Mouse (Mus musculus): ENCODE data around the gene Gm3488. TPM values are rescaled to one million over a fixed set of nuclear protein-coding genes. Genes with fewer than 3 reads are reported as not detected.
A peak's percentile ranks its signal among the peaks of the same experiment; 100 is the strongest.
"Not testable (repeated sequence)": the region's sequence is repeated elsewhere in the genome, so short reads cannot be mapped to it uniquely, and the experiment has no call there.

The Gm3488 gene
- polyA plus RNA-seq (2015; fragmentation: Nextera tagmentation; extraction: Ambion mirVana), result 0.52 and 0.57 TPM in 2 replicates

DNA sequence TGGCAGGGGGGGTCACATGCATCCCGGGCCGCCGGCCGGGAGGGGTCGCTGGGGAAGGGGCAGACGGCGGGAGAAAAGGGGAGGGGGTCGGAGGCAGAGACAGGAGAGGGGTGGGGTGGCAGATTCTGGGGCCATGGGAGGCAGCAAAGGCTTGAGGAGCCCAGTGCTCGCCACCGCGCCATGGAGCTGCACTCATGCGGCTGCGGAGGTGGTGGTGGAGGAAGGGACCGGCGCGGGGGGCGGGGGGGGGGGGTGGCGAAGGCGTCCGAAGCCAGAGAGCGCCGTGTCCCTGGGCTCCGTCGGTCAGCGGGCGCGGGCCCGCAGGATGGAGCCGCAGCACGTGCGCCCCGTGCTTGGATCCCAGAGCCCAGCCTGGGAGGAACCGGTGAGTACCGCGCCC is at the start of gene Gm3488:
Gene Gm3488, plus strand, starts transcription at position 301 of the 400 bp plus-strand sequence.
- not testable (repeated sequence) for H3K27me3 ChIP-seq (ENCODE audit: insufficient read depth, low read length); ATAC-seq (ENCODE audit: low FRiP score, low TSS enrichment); H3K9me3 ChIP-seq (ENCODE audit: low read length); H3K36me3 ChIP-seq (ENCODE audit: insufficient read depth, low read length); H3K4me3 ChIP-seq (ENCODE audit: low read length); H3K4me1 ChIP-seq (ENCODE audit: insufficient read depth, low read length); H3K9ac ChIP-seq (replicated peaks; ENCODE audit: low read length); H3K4me2 ChIP-seq (replicated peaks; ENCODE audit: low read depth, low read length); H3K27ac ChIP-seq (ENCODE audit: low read length)
- no CpG with 5 or more reads among the region's 35 CpGs for WGBS

DNA sequence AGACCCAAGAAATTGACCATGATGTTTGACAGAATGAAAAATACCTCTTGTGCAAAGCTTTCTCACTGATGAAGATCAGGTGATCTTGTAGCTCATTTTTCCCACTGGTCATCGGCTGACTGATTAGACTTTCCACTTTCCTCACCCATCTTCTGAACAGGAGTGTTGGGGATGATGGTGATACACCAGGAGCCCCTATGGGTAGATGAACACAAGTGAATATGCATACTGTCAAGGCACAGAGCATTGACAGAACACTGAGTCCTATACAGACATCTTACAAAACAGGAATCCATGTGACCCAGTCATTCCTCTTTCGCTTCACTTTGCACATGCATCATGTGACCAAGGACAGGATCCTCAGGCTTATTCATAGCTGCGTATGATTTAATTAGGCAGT is 46.1 kb upstream of the Gm3488 start, which contains the start of gene Gm3194:
Gene Gm3194, minus strand, starts transcription at position 101 of the 400 bp plus-strand sequence.
- not testable (repeated sequence) for H3K9me3 ChIP-seq (ENCODE audit: low read length); H3K4me1 ChIP-seq (ENCODE audit: insufficient read depth, low read length); H3K36me3 ChIP-seq (ENCODE audit: insufficient read depth, low read length); H3K9ac ChIP-seq (replicated peaks; ENCODE audit: low read length); ATAC-seq (ENCODE audit: low FRiP score, low TSS enrichment); H3K27me3 ChIP-seq (ENCODE audit: insufficient read depth, low read length); H3K4me2 ChIP-seq (replicated peaks; ENCODE audit: low read depth, low read length); H3K27ac ChIP-seq (ENCODE audit: low read length); H3K4me3 ChIP-seq (ENCODE audit: low read length)
- no CpG with 5 or more reads among the region's 3 CpGs for WGBS

DNA sequence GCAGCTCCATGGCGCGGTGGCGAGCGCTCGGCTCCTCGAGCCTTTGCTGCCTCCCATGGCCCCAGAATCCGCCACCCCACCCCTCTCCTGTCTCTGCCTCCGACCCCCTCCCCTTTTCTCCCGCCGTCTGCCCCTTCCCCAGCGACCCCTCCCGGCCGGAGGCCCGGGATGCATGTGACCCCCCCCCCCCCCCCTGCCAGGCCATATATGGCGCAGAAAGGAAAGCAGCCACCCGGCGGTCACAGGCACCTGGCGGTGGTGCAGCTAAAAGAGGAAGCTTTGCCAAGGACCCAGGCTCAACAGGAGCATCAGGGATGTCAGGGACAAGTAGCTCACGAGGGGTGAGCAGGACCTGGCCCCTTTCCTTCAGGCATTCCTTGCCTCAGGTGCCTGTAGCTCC is 41.0 kb upstream of the Gm3488 start:
- not testable (repeated sequence) for H3K4me1 ChIP-seq (ENCODE audit: insufficient read depth, low read length); H3K4me3 ChIP-seq (ENCODE audit: low read length); H3K9ac ChIP-seq (replicated peaks; ENCODE audit: low read length); H3K4me2 ChIP-seq (replicated peaks; ENCODE audit: low read depth, low read length); H3K36me3 ChIP-seq (ENCODE audit: insufficient read depth, low read length); H3K9me3 ChIP-seq (ENCODE audit: low read length); H3K27ac ChIP-seq (ENCODE audit: low read length); H3K27me3 ChIP-seq (ENCODE audit: insufficient read depth, low read length)
- whole genome bisulfite sequencing, result no CpG with 5 or more reads among the region's 19 CpGs
- ATAC-seq (ENCODE audit: low FRiP score, low TSS enrichment), result peak; percentile 46; the same call in 1 of the 2 replicates

DNA sequence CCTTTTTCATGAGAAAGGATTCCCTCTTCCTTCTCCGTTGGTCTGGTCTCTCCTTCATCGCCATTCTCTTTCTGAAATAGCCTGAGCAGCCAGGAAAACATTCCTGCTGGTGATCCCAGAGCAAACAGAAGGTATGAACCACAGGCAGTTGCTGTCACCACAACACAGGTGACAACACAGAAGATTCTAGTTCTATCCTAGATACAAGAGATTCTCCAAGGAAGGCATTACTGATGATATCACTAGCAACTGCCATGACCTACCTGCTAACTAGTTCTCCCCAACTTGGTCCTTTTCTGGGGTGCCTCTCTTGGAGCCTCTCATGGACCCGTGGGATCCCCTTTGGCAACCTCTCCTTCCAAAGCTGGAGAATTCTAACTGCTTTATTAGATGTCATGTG is 23.7 kb upstream of the Gm3488 start, which contains the start of gene Gm8246:
Gene Gm8246, minus strand, starts transcription at position 101 of the 400 bp plus-strand sequence.
- not testable (repeated sequence) for H3K9me3 ChIP-seq (ENCODE audit: low read length); H3K4me3 ChIP-seq (ENCODE audit: low read length); ATAC-seq (ENCODE audit: low FRiP score, low TSS enrichment); H3K36me3 ChIP-seq (ENCODE audit: insufficient read depth, low read length); H3K27ac ChIP-seq (ENCODE audit: low read length); H3K4me1 ChIP-seq (ENCODE audit: insufficient read depth, low read length); H3K9ac ChIP-seq (replicated peaks; ENCODE audit: low read length); H3K27me3 ChIP-seq (ENCODE audit: insufficient read depth, low read length); H3K4me2 ChIP-seq (replicated peaks; ENCODE audit: low read depth, low read length)
- no CpG with 5 or more reads among the region's 3 CpGs for WGBS

DNA sequence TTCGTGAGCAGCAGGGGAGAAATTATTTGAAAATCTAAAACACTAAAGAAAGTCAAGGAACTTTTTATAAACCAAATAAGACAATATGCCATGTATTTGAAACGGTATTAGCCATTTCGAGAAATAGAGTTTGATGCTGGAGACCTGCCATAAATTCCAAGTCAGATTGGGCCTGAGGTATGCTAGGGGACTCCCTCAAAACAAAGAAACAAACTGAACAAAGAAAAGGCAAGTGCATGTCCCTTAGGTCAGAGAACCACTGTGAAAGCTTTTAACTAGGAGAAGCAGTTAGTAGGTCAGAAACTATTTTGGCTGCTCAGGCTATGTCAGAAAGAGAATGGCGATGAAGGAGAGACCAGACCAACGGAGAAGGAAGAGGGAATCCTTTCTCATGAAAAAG is 17.6 kb upstream of the Gm3488 start, which contains the start of gene Gm3187:
Gene Gm3187, plus strand, starts transcription at position 301 of the 400 bp plus-strand sequence.
- H3K36me3 ChIP-seq (ENCODE audit: insufficient read depth, low read length); H3K9me3 ChIP-seq (ENCODE audit: low read length); H3K27ac ChIP-seq (ENCODE audit: low read length); H3K4me2 ChIP-seq (replicated peaks; ENCODE audit: low read depth, low read length); ATAC-seq (ENCODE audit: low FRiP score, low TSS enrichment); H3K9ac ChIP-seq (replicated peaks; ENCODE audit: low read length); H3K27me3 ChIP-seq (ENCODE audit: insufficient read depth, low read length); H3K4me3 ChIP-seq (ENCODE audit: low read length); H3K4me1 ChIP-seq (ENCODE audit: insufficient read depth, low read length): not testable (repeated sequence)
- WGBS, result 88% methylated on average over 4 of the region's 5 CpGs

DNA sequence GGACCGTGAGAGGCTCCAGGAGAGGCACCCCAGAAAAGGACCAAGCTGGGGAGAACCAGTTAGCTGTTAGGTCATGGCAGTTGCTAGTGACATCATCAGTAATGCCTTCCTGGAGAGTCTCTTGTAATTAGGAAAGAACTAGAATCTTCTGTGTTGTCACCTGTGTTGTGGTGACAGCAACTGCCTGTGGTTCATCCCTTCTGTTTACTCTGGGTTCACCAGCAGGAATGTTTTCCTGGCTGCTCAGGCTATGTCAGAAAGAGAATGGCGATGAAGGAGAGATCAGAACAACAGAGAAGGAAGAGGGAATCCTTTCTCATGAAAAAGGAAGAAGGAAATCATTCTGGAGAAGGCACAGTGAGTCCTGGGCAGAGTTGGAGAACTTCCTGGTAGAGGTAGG is 36.7 kb downstream of the Gm3488 start, which contains the start of gene Gm3532:
Gene Gm3532, plus strand, starts transcription at position 301 of the 400 bp plus-strand sequence.
- H3K27me3 ChIP-seq (ENCODE audit: insufficient read depth, low read length); H3K36me3 ChIP-seq (ENCODE audit: insufficient read depth, low read length); H3K4me2 ChIP-seq (replicated peaks; ENCODE audit: low read depth, low read length); ATAC-seq (ENCODE audit: low FRiP score, low TSS enrichment); H3K4me1 ChIP-seq (ENCODE audit: insufficient read depth, low read length); H3K27ac ChIP-seq (ENCODE audit: low read length); H3K9me3 ChIP-seq (ENCODE audit: low read length); H3K9ac ChIP-seq (replicated peaks; ENCODE audit: low read length); H3K4me3 ChIP-seq (ENCODE audit: low read length): not testable (repeated sequence)
- no CpG with 5 or more reads among the region's 2 CpGs for WGBS

Other genes with a start within 250 kb of the Gm3488 start
- not detected in 2 replicates for gene Gm3526, start 241.1 kb upstream of the Gm3488 start, polyA plus RNA-seq (2015; fragmentation: Nextera tagmentation; extraction: Ambion mirVana)
- gene Gm3542, start 166.7 kb upstream of the Gm3488 start, polyA plus RNA-seq (2015; fragmentation: Nextera tagmentation; extraction: Ambion mirVana), result not detected in 2 replicates
- 0.22 TPM in 1 of 2 replicates, not detected in the other for gene Gm3500, start 112.6 kb upstream of the Gm3488 start, polyA plus RNA-seq (2015; fragmentation: Nextera tagmentation; extraction: Ambion mirVana)
- 0.42 and 0.45 TPM in 2 replicates for gene Gm3194, start 46.2 kb upstream of the Gm3488 start, polyA plus RNA-seq (2015; fragmentation: Nextera tagmentation; extraction: Ambion mirVana)
- gene Gm8246, start 23.8 kb upstream of the Gm3488 start, polyA plus RNA-seq (2015; fragmentation: Nextera tagmentation; extraction: Ambion mirVana), result not detected in 2 replicates
- not detected in 2 replicates for gene Gm3187, start 17.5 kb upstream of the Gm3488 start, polyA plus RNA-seq (2015; fragmentation: Nextera tagmentation; extraction: Ambion mirVana)
- not detected in 2 replicates for gene Gm3532, start 36.8 kb downstream of the Gm3488 start, polyA plus RNA-seq (2015; fragmentation: Nextera tagmentation; extraction: Ambion mirVana)
- gene Gm8265, start 131.4 kb downstream of the Gm3488 start, polyA plus RNA-seq (2015; fragmentation: Nextera tagmentation; extraction: Ambion mirVana), result not detected in 2 replicates
- gene Gm9603, start 185.8 kb downstream of the Gm3488 start, polyA plus RNA-seq (2015; fragmentation: Nextera tagmentation; extraction: Ambion mirVana), result not detected in 2 replicates
- gene Gm3373, start 239.9 kb downstream of the Gm3488 start, polyA plus RNA-seq (2015; fragmentation: Nextera tagmentation; extraction: Ambion mirVana), result 0.16 TPM in 1 of 2 replicates, not detected in the other